Mouse (Mus musculus): ENCODE measurements around the gene Setd7.

GRCm38 (mm10) chr3:51604489-51604888, 43.8 kb upstream of the Setd7 start:
- TF ChIP-seq CTCF (IDR thresholded peaks at IDR 0.05; ENCODE audit: control insufficient read depth, insufficient read depth, insufficient read length) (no peak), USF1 (IDR thresholded peaks at IDR 0.05; ENCODE audit: low read depth) (no peak), MAX (IDR thresholded peaks at IDR 0.05) (no peak)
